Mouse (Mus musculus) cortical plate, adult 2 months (tissue): ENCODE measurements around the gene Aqr.

Experiments
- CTCF ChIP-seq: fragments of 200-500 bp; IDR thresholded peaks from 2 replicates; pipeline ENCODE4 v1.5.1; 2011; ENCODE audit warnings: mild to moderate bottlenecking, control low read depth, low read length; ENCODE audit not compliant: insufficient read depth; ENCODE audit errors: extremely low read depth
- POLR2A ChIP-seq: fragments of 200-500 bp; IDR thresholded peaks from 2 replicates; pipeline ENCODE4 v1.6.1; 2011; ENCODE audit warnings: mild to moderate bottlenecking, low read length, control low read depth; ENCODE audit not compliant: insufficient read depth; ENCODE audit errors: extremely low read depth

GRCm38 (mm10) chr2:114161978-114162377 lies 24.8 kb downstream of the Aqr start:
- no peak for TF ChIP-seq POLR2A
- TF ChIP-seq CTCF = no peak
